Mouse (Mus musculus) 3T3-L1 (cell line): ENCODE measurements around the gene Gm21882.
"Not testable (repeated sequence)": the region's sequence is repeated elsewhere in the genome, so short reads cannot be mapped to it uniquely, and the experiment has no call there.

Source experiments
- DNase-seq: peaks from one replicate; pipeline ENCODE4 v3.0.0-alpha.2; 2015; ENCODE audit warnings: low read depth, low spot score

The Gm21882 gene

GRCm38 (mm10) chrY:40381423-40381822 is at the start of gene Gm21882:
Gm21882 (minus strand) TSS chrY:40381523.
- not testable (repeated sequence) for DNase-seq
